Mouse (Mus musculus) G1E (cell line): ENCODE measurements around the gene Phf12. TPM values are rescaled to one million over a fixed set of nuclear protein-coding genes. Genes with fewer than 3 reads are reported as not detected.

Experiments used
- ATAC-seq: 2 replicates; pipeline ENCODE4 v1.8.0; 2016; ENCODE audit warnings: mild to moderate bottlenecking; ENCODE audit not compliant: insufficient number of reproducible peaks, poor library complexity, low FRiP score, severe bottlenecking; ENCODE audit errors: extremely low read depth
- DNase-seq: peaks from one replicate; pipeline ENCODE4 v3.0.0; 2012; ENCODE audit warnings: low spot score
- H3K27me3 ChIP-seq: 2 replicates; pipeline ENCODE4 v1.6.1; 2012; ENCODE audit warnings: mild to moderate bottlenecking, low read length, inconsistent platforms; ENCODE audit not compliant: insufficient read depth
- H3K36me3 ChIP-seq: replicated peaks from 2 replicates; pipeline ENCODE3; 2012; ENCODE audit warnings: mild to moderate bottlenecking, inconsistent platforms
- H3K4me1 ChIP-seq: 2 replicates; pipeline ENCODE4 v1.6.1; 2012; ENCODE audit warnings: low read depth, low read length, inconsistent platforms, mixed read lengths; ENCODE audit not compliant: insufficient read depth
- H3K4me3 ChIP-seq: 2 replicates; pipeline ENCODE4 v1.5.1; 2012; ENCODE audit warnings: low read depth, mild to moderate bottlenecking, inconsistent platforms, low read length, moderate library complexity, mixed read lengths
- H3K9me3 ChIP-seq: replicated peaks from 2 replicates; pipeline ENCODE4 v1.6.1; 2012; ENCODE audit warnings: inconsistent platforms
- CTCF ChIP-seq: IDR thresholded peaks from 2 replicates; pipeline ENCODE4 v1.5.1; 2012; ENCODE audit warnings: low read depth, low read length, inconsistent platforms, mixed read lengths
- GATA1 ChIP-seq: IDR thresholded peaks from 2 replicates; pipeline ENCODE4 v1.6.1; 2012; ENCODE audit warnings: borderline replicate concordance, low read length, inconsistent platforms, mixed read lengths
- GATA2 ChIP-seq: IDR thresholded peaks from 2 replicates; pipeline ENCODE4 v1.6.1; 2012; ENCODE audit warnings: low read depth, low read length, inconsistent platforms, borderline replicate concordance
- POLR2AphosphoS5 ChIP-seq: IDR thresholded peaks from 2 replicates; pipeline ENCODE4 v1.6.1; 2012; ENCODE audit warnings: low read depth, low read length, inconsistent platforms; ENCODE audit not compliant: insufficient replicate concordance
- TAL1 ChIP-seq: conservative IDR thresholded peaks from 2 replicates; pipeline ENCODE4 v1.6.1; 2012; ENCODE audit warnings: low read depth, low read length, inconsistent platforms, mixed read lengths
- polyA plus RNA-seq: library from polyadenylated mRNA; stranded (reverse); fragments of >175 nt; gene quantifications from 2 replicates; pipeline ENCODE4 v1.2.3, GENCODE M21; 2012
- total RNA-seq, 2 experiments: library from RNA; stranded (forward) in 1 of 2; stranded (reverse) in 1 of 2; fragments of 200-1000 nt in 1 of 2; fragments of >200 nt in 1 of 2; fragmentation: Nextera tagmentation in 1 of 2; gene quantifications; 2 replicates each; pipeline ENCODE4 v1.2.3; 2014 to 2017

Phf12 gene
- total and polyA plus RNA-seq, 3 experiments: 23.0 to 215 (median 157) TPM

DNA sequence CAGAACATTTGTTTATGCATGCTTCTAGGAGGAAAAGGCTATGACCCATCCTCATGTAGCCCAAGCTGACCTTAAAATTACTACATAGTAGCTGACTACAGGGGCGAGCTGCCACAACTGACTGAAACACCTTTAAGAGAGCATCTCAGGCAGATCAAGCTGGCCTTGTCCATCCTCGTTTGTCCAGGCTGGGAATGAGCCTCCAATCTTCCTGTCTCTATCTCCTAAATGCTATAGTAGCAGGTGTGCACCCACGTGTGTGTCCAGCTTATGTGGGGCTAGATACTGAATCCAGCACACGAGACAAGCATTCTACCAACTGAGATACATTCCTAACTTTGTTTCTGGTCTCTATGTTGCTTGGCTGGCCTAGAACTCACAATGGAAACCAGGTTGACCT is 92.1 kb downstream of the Phf12 start:
- Histone ChIP-seq H3K27me3 (no peaks in the 10 kb centered on the region), H3K9me3 (no peaks in the 10 kb centered on the region), H3K4me3 (peak overlapping the region; percentile 72; the same call in 1 of the 2 replicates), H3K36me3 (peaks cover 83% of the 10 kb centered on the region), H3K4me1 (peaks cover 74% of the 10 kb centered on the region)
- TF ChIP-seq TAL1 (no peak), CTCF (no peak), GATA1 (no peak), POLR2AphosphoS5 (no peak), GATA2 (no peak)
- ATAC-seq (no peak), DNase-seq (no peak)

Other genes starting within 250 kb of the Phf12 start
- gene Myo18a, start 219.5 kb upstream of the Phf12 start, total RNA-seq (2014; fragmentation: Nextera tagmentation): 53.1 and 57.0 TPM in 2 replicates
- 28.8 and 32.7 TPM in 2 replicates for gene Myo18a, start 219.5 kb upstream of the Phf12 start, total RNA-seq (2017)
- 41.9 and 59.4 TPM in 2 replicates for gene Myo18a, start 219.5 kb upstream of the Phf12 start, polyA plus RNA-seq
- gene Gm10277, start 195.0 kb upstream of the Phf12 start, total RNA-seq (2014; fragmentation: Nextera tagmentation): not detected in 2 replicates
- gene Gm10277, start 195.0 kb upstream of the Phf12 start, total RNA-seq (2017): 0.23 and 0.33 TPM in 2 replicates
- gene Gm10277, start 195.0 kb upstream of the Phf12 start, polyA plus RNA-seq: not detected in 2 replicates
- gene Pipox, start 88.7 kb upstream of the Phf12 start, total RNA-seq (2014; fragmentation: Nextera tagmentation): not detected in 2 replicates
- gene Pipox, start 88.7 kb upstream of the Phf12 start, total RNA-seq (2017): 0.17 TPM in 1 of 2 replicates, not detected in the other
- not detected in 2 replicates for gene Pipox, start 88.7 kb upstream of the Phf12 start, polyA plus RNA-seq
- not detected in 2 replicates for gene Sez6, start 52.0 kb upstream of the Phf12 start, total RNA-seq (2014; fragmentation: Nextera tagmentation)
- 0.11 TPM in 1 of 2 replicates, not detected in the other for gene Sez6, start 52.0 kb upstream of the Phf12 start, total RNA-seq (2017)
- 0.03 and 0.10 TPM in 2 replicates for gene Sez6, start 52.0 kb upstream of the Phf12 start, polyA plus RNA-seq
- gene Dhrs13, start 49.5 kb downstream of the Phf12 start, total RNA-seq (2014; fragmentation: Nextera tagmentation): 7.2 and 11.0 TPM in 2 replicates
- 9.2 and 10.0 TPM in 2 replicates for gene Dhrs13, start 49.5 kb downstream of the Phf12 start, total RNA-seq (2017)
- 6.9 and 7.9 TPM in 2 replicates for gene Dhrs13, start 49.5 kb downstream of the Phf12 start, polyA plus RNA-seq
- 18.0 and 19.4 TPM in 2 replicates for gene Flot2, start 55.2 kb downstream of the Phf12 start, total RNA-seq (2014; fragmentation: Nextera tagmentation)
- gene Flot2, start 55.2 kb downstream of the Phf12 start, total RNA-seq (2017): 20.6 and 21.3 TPM in 2 replicates
- 13.8 and 15.6 TPM in 2 replicates for gene Flot2, start 55.2 kb downstream of the Phf12 start, polyA plus RNA-seq
- 60.3 and 65.4 TPM in 2 replicates for gene Eral1, start 97.6 kb downstream of the Phf12 start, total RNA-seq (2014; fragmentation: Nextera tagmentation)
- gene Eral1, start 97.6 kb downstream of the Phf12 start, total RNA-seq (2017): 35.0 and 35.7 TPM in 2 replicates
- gene Eral1, start 97.6 kb downstream of the Phf12 start, polyA plus RNA-seq: 5.0 and 8.7 TPM in 2 replicates
- gene Fam222b, start 111.9 kb downstream of the Phf12 start, total RNA-seq (2014; fragmentation: Nextera tagmentation): 14.1 and 18.1 TPM in 2 replicates
- 1.5 and 1.9 TPM in 2 replicates for gene Fam222b, start 111.9 kb downstream of the Phf12 start, total RNA-seq (2017)
- 28.9 and 30.3 TPM in 2 replicates for gene Fam222b, start 111.9 kb downstream of the Phf12 start, polyA plus RNA-seq
- gene Traf4, start 182.8 kb downstream of the Phf12 start, total RNA-seq (2014; fragmentation: Nextera tagmentation): 26.2 and 42.8 TPM in 2 replicates
- 7.0 and 9.2 TPM in 2 replicates for gene Traf4, start 182.8 kb downstream of the Phf12 start, total RNA-seq (2017)
- 53.0 and 74.4 TPM in 2 replicates for gene Traf4, start 182.8 kb downstream of the Phf12 start, polyA plus RNA-seq
- gene Nek8, start 193.9 kb downstream of the Phf12 start, total RNA-seq (2014; fragmentation: Nextera tagmentation): 7.8 and 14.8 TPM in 2 replicates
- 7.8 and 9.9 TPM in 2 replicates for gene Nek8, start 193.9 kb downstream of the Phf12 start, total RNA-seq (2017)
- 7.3 and 8.5 TPM in 2 replicates for gene Nek8, start 193.9 kb downstream of the Phf12 start, polyA plus RNA-seq
- gene Tlcd1, start 194.0 kb downstream of the Phf12 start, total RNA-seq (2014; fragmentation: Nextera tagmentation): 14.7 and 15.5 TPM in 2 replicates
- gene Tlcd1, start 194.0 kb downstream of the Phf12 start, total RNA-seq (2017): 6.7 TPM in 2 replicates
- 47.8 and 59.3 TPM in 2 replicates for gene Tlcd1, start 194.0 kb downstream of the Phf12 start, polyA plus RNA-seq
- 1,467 and 1,695 TPM in 2 replicates for gene Rpl23a, start 200.8 kb downstream of the Phf12 start, total RNA-seq (2014; fragmentation: Nextera tagmentation)
- gene Rpl23a, start 200.8 kb downstream of the Phf12 start, total RNA-seq (2017): 2,502 and 2,557 TPM in 2 replicates
- 844 and 2,130 TPM in 2 replicates for gene Rpl23a, start 200.8 kb downstream of the Phf12 start, polyA plus RNA-seq
- 0.60 TPM in 1 of 2 replicates, not detected in the other for gene Rab34, start 205.7 kb downstream of the Phf12 start, total RNA-seq (2014; fragmentation: Nextera tagmentation)
- gene Rab34, start 205.7 kb downstream of the Phf12 start, total RNA-seq (2017): not detected in 2 replicates
- gene Rab34, start 205.7 kb downstream of the Phf12 start, polyA plus RNA-seq: 0.52 and 0.95 TPM in 2 replicates
- gene Proca1, start 210.6 kb downstream of the Phf12 start, total RNA-seq (2014; fragmentation: Nextera tagmentation): not detected in 2 replicates
- gene Proca1, start 210.6 kb downstream of the Phf12 start, total RNA-seq (2017): 0.22 TPM in 1 of 2 replicates, not detected in the other
- not detected in 2 replicates for gene Proca1, start 210.6 kb downstream of the Phf12 start, polyA plus RNA-seq